ENCODE assay signal across 18 mouse cellular contexts in the genomic region with DNA sequence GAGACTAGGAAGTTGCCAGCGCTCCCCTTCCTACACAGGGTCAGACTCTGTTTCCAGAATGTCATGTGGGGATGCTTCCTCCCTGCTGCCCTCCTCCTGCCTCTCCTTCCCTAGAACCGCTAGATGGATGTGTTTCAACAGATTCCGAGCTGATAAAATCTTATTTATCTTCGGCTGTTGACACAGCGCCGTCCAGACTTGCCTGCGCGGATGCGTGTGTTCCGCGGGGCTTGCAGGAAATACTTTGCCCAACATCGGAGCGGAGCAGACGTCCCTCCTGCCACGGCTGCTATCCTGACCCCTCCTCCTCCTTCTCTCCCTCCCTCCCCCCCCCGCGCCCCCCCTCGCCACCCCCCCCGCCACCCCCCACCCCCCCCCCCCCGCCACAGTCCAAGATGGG. TPM values are rescaled to one million over a fixed set of nuclear protein-coding genes. Genes with fewer than 3 reads are reported as not detected.
DNase-seq lines count a peak whose midpoint lies in the region; ATAC-seq and TF ChIP-seq lines count a peak whose summit lies in the region.
"Had no signal": no experiment of that assay in that cellular context is flagged by ENCODE, and none has a peak within 500 bp of the region (broad histone marks: within the 10 kb centered on the region; RNA-seq: fewer than 3 reads in every experiment).

No protein-coding gene starts in this region.

- TF ChIP-seq POLR2A in brain, embryonic 14.5 days (IDR thresholded peaks at IDR 0.05; ENCODE audit: borderline replicate concordance, extremely low read depth, insufficient read depth, insufficient read length, poor library complexity, severe bottlenecking): no peak

- DNase-seq in brain, embryonic 14.5 days (ENCODE audit: low read depth): peak; percentile 39
- no peak for DNase-seq in hindbrain, embryonic 10.5 days (ENCODE audit: low spot score)
- no peak for DNase-seq in cerebellum, adult 9-11 months
- no peak for DNase-seq in lung, postnatal 4 days
- DNase-seq: gastrocnemius, postnatal 36 days; right cerebral cortex, postnatal 14 days had no signal

- ATAC-seq in embryonic facial prominence, embryonic 13.5 days (ENCODE audit: insufficient number of reproducible peaks, insufficient read depth, low FRiP score, low TSS enrichment, low read depth): no peak
- ATAC-seq in midbrain, embryonic 12.5 days (ENCODE audit: low FRiP score, low read depth): no peak
- no peak for ATAC-seq in heart, embryonic 12.5 days (ENCODE audit: insufficient number of reproducible peaks, low FRiP score)
- ATAC-seq in megakaryocyte, adult 5-6 weeks (ENCODE audit: poor library complexity, severe bottlenecking): no peak

- no peaks in the 10 kb centered on the region for H3K9me3 ChIP-seq in embryonic facial prominence, embryonic 13.5 days
- no peaks in the 10 kb centered on the region for H3K9me3 ChIP-seq in hindbrain, embryonic 10.5 days
- H3K9me3 ChIP-seq in midbrain, embryonic 12.5 days: no peaks in the 10 kb centered on the region
- H3K9me3 ChIP-seq in heart, embryonic 12.5 days (replicated peaks): no peaks in the 10 kb centered on the region
- H3K9me3 ChIP-seq: heart, embryonic 15.5 days; liver, embryonic 13.5 days had no signal

- H3K4me3 ChIP-seq in embryonic facial prominence, embryonic 13.5 days: no peak overlapping the region
- H3K4me3 ChIP-seq in hindbrain, embryonic 10.5 days: peak overlapping the region; percentile 28; the same call in 1 of the 2 replicates
- H3K4me3 ChIP-seq in midbrain, embryonic 12.5 days: peak overlapping the region; percentile 20; the same call in 1 of the 2 replicates
- H3K4me3 ChIP-seq in heart, embryonic 12.5 days: no peak overlapping the region
- H3K4me3 ChIP-seq: erythroblast, embryonic 14.5 days; heart, embryonic 15.5 days; liver, embryonic 13.5 days had no signal

- peaks cover 52% of the 10 kb centered on the region for H3K27me3 ChIP-seq in embryonic facial prominence, embryonic 13.5 days
- peaks cover 51% of the 10 kb centered on the region for H3K27me3 ChIP-seq in hindbrain, embryonic 10.5 days (ENCODE audit: insufficient read depth, poor library complexity, severe bottlenecking)
- peaks cover 43% of the 10 kb centered on the region for H3K27me3 ChIP-seq in midbrain, embryonic 12.5 days
- H3K27me3 ChIP-seq in heart, embryonic 12.5 days (replicated peaks): peaks cover 68% of the 10 kb centered on the region

- under 1% methylated on average over 15 of the region's 20 CpGs for WGBS in embryonic facial prominence, embryonic 13.5 days
- 2% methylated on average over 15 of the region's 20 CpGs for WGBS in hindbrain, embryonic 10.5 days
- WGBS in midbrain, embryonic 12.5 days: 2% methylated on average over 15 of the region's 20 CpGs
- 2% methylated on average over 15 of the region's 20 CpGs for WGBS in heart, embryonic 12.5 days

- TF ChIP-seq CTCF in brain, embryonic 14.5 days (IDR thresholded peaks at IDR 0.05; ENCODE audit: borderline replicate concordance, extremely low read depth, insufficient read depth, insufficient read length): no peak

- H3K36me3 ChIP-seq in embryonic facial prominence, embryonic 13.5 days: no peaks in the 10 kb centered on the region
- H3K36me3 ChIP-seq in hindbrain, embryonic 10.5 days: no peaks in the 10 kb centered on the region
- H3K36me3 ChIP-seq in midbrain, embryonic 12.5 days: no peaks in the 10 kb centered on the region
- H3K36me3 ChIP-seq in heart, embryonic 12.5 days: no peaks in the 10 kb centered on the region
- H3K36me3 ChIP-seq: heart, embryonic 15.5 days; liver, embryonic 13.5 days had no signal

- H3K9ac ChIP-seq in embryonic facial prominence, embryonic 13.5 days: no peak overlapping the region
- peak overlapping the region; percentile 34; the same call in 1 of the 2 replicates for H3K9ac ChIP-seq in midbrain, embryonic 12.5 days (replicated peaks)
- H3K9ac ChIP-seq in heart, embryonic 12.5 days: no peak overlapping the region
- H3K9ac ChIP-seq: heart, embryonic 15.5 days; liver, embryonic 13.5 days had no signal

- no peak overlapping the region for H3K27ac ChIP-seq in embryonic facial prominence, embryonic 13.5 days
- H3K27ac ChIP-seq in hindbrain, embryonic 10.5 days: no peak overlapping the region
- H3K27ac ChIP-seq in midbrain, embryonic 12.5 days (replicated peaks): no peak overlapping the region
- H3K27ac ChIP-seq in heart, embryonic 12.5 days (ENCODE audit: poor library complexity, severe bottlenecking): no peak overlapping the region
- H3K27ac ChIP-seq: heart, embryonic 15.5 days; liver, embryonic 13.5 days; macrophage had no signal

- peaks cover 6% of the 10 kb centered on the region; the same call in 1 of the 2 replicates for H3K4me1 ChIP-seq in embryonic facial prominence, embryonic 13.5 days
- H3K4me1 ChIP-seq in hindbrain, embryonic 10.5 days (replicated peaks): peaks cover 21% of the 10 kb centered on the region; the same call in 1 of the 2 replicates
- peaks cover 7% of the 10 kb centered on the region; the same call in 1 of the 2 replicates for H3K4me1 ChIP-seq in midbrain, embryonic 12.5 days
- no peaks in the 10 kb centered on the region for H3K4me1 ChIP-seq in heart, embryonic 12.5 days (replicated peaks)
- H3K4me1 ChIP-seq: heart, embryonic 15.5 days; liver, embryonic 13.5 days had no signal

- peak overlapping the region; percentile 32 for H3K4me2 ChIP-seq in embryonic facial prominence, embryonic 13.5 days
- H3K4me2 ChIP-seq in midbrain, embryonic 12.5 days (replicated peaks): peak overlapping the region; percentile 43
- H3K4me2 ChIP-seq in heart, embryonic 12.5 days: no peak overlapping the region
- H3K4me2 ChIP-seq: heart, embryonic 15.5 days; liver, embryonic 13.5 days had no signal

RNA-seq across cellular contexts. Expression of gene Ccdc27, which starts 29.0 kb away (rescaled TPM):
- polyA plus RNA-seq in brain, embryonic 14.5 days (2012; rRNA removed): not detected in 2 replicates
- polyA plus RNA-seq in embryonic facial prominence, embryonic 13.5 days (2015; fragmentation: Nextera tagmentation; extraction: Ambion mirVana): not detected in 2 replicates
- not detected in 2 replicates for polyA plus RNA-seq in hindbrain, embryonic 10.5 days (2016; fragmentation: Nextera tagmentation; extraction: Ambion mirVana)
- not detected in 2 replicates for polyA plus RNA-seq in midbrain, embryonic 12.5 days (2016; fragmentation: Nextera tagmentation; extraction: Ambion mirVana)
- 0.09 and 0.10 TPM in 2 replicates for polyA plus RNA-seq in heart, embryonic 12.5 days (2016; fragmentation: Nextera tagmentation; extraction: Ambion mirVana)
- total RNA-seq in megakaryocyte, adult 5-6 weeks (2015): not detected in 2 replicates
- total RNA-seq in megakaryocyte, adult 5-6 weeks (2017): not detected in 2 replicates
- total RNA-seq: adrenal gland, postnatal 14 days; gastrocnemius, postnatal 36 days; left cerebral cortex, adult 18-20 months; neutrophil, adult 5-6 weeks had no signal
- polyA plus RNA-seq: erythroblast, embryonic 14.5 days; heart, embryonic 15.5 days; intestine, embryonic 14.5 days; liver, embryonic 13.5 days; macrophage had no signal

RNA-seq across cellular contexts. Expression of gene Smim1, which starts 45.5 kb away (rescaled TPM):
- polyA plus RNA-seq in brain, embryonic 14.5 days (2012; rRNA removed): 7.0 and 8.4 TPM in 2 replicates
- polyA plus RNA-seq in embryonic facial prominence, embryonic 13.5 days (2015; fragmentation: Nextera tagmentation; extraction: Ambion mirVana): 12.5 and 16.8 TPM in 2 replicates
- polyA plus RNA-seq in hindbrain, embryonic 10.5 days (2016; fragmentation: Nextera tagmentation; extraction: Ambion mirVana): 25.9 and 32.9 TPM in 2 replicates
- 5.6 and 6.3 TPM in 2 replicates for polyA plus RNA-seq in midbrain, embryonic 12.5 days (2016; fragmentation: Nextera tagmentation; extraction: Ambion mirVana)
- 64.6 and 77.0 TPM in 2 replicates for polyA plus RNA-seq in heart, embryonic 12.5 days (2016; fragmentation: Nextera tagmentation; extraction: Ambion mirVana)
- 0.62 and 1.9 TPM in 2 replicates for total RNA-seq in megakaryocyte, adult 5-6 weeks (2015)
- 0.26 and 1.3 TPM in 2 replicates for total RNA-seq in megakaryocyte, adult 5-6 weeks (2017)

RNA-seq across cellular contexts. Expression of gene Lrrc47, which starts 60.0 kb away (rescaled TPM):
- polyA plus RNA-seq in brain, embryonic 14.5 days (2012; rRNA removed): 69.7 and 72.3 TPM in 2 replicates
- polyA plus RNA-seq in embryonic facial prominence, embryonic 13.5 days (2015; fragmentation: Nextera tagmentation; extraction: Ambion mirVana): 20.1 and 21.4 TPM in 2 replicates
- 20.2 and 25.3 TPM in 2 replicates for polyA plus RNA-seq in hindbrain, embryonic 10.5 days (2016; fragmentation: Nextera tagmentation; extraction: Ambion mirVana)
- polyA plus RNA-seq in midbrain, embryonic 12.5 days (2016; fragmentation: Nextera tagmentation; extraction: Ambion mirVana): 31.4 and 34.8 TPM in 2 replicates
- 21.8 and 27.2 TPM in 2 replicates for polyA plus RNA-seq in heart, embryonic 12.5 days (2016; fragmentation: Nextera tagmentation; extraction: Ambion mirVana)
- total RNA-seq in megakaryocyte, adult 5-6 weeks (2015): 7.0 and 11.4 TPM in 2 replicates
- 11.3 and 21.1 TPM in 2 replicates for total RNA-seq in megakaryocyte, adult 5-6 weeks (2017)

Comparison
In these comparisons a context has a peak if more than half of its experiments do, and no peak if none do; other contexts are left out.
1. H3K4me3 ChIP-seq: peak in hindbrain, embryonic 10.5 days (single experiment) and midbrain, embryonic 12.5 days (single experiment); none in embryonic facial prominence, embryonic 13.5 days (single experiment) and heart, embryonic 12.5 days (single experiment).